Mouse (Mus musculus) liver, embryonic 14.5 days (tissue): Measurements from ENCODE around the gene Gm20547. TPM values are rescaled to one million over a fixed set of nuclear protein-coding genes. Genes with fewer than 3 reads are reported as not detected.
A peak's percentile ranks its signal among the peaks of the same experiment; 100 is the strongest.

ENCODE experiments used
- ATAC-seq: fragments of 200-750 bp; cut with Nextera tagmentation; 2 replicates; pipeline ENCODE4 v1.8.0; 2017; ENCODE audit warnings: moderate number of reproducible peaks, mild to moderate bottlenecking, moderate library complexity; ENCODE audit not compliant: insufficient read depth
- DNase-seq, 3 experiments: peaks; one replicate each; pipeline ENCODE4 v3.0.0-alpha.2; 2012 to 2013; ENCODE audit warnings: low read depth in 3 of 3, low spot score in 3 of 3
- H3K27ac ChIP-seq: fragments of 300-500 bp; sonication (generic); 2 replicates; pipeline ENCODE4 v1.5.1; 2014; ENCODE audit warnings: moderate library complexity, mild to moderate bottlenecking, control low read depth, inconsistent platforms
- H3K27me3 ChIP-seq: fragments of 300-500 bp; sonication (generic); 2 replicates; pipeline ENCODE4 v1.6.1; 2014; ENCODE audit warnings: mild to moderate bottlenecking, low read length, moderate library complexity; ENCODE audit not compliant: control insufficient read depth, insufficient read depth
- H3K36me3 ChIP-seq: fragments of 300-500 bp; sonication (generic); replicated peaks from 2 replicates; pipeline ENCODE4 v1.6.1; 2014; ENCODE audit warnings: low read depth; ENCODE audit not compliant: control insufficient read depth, insufficient read depth
- H3K4me1 ChIP-seq, 2 experiments: fragments of 200-500 bp in 1 of 2; fragments of 300-500 bp in 1 of 2; sonication (generic) in 1 of 2; replicated peaks; 2 replicates each; pipeline ENCODE4 v1.6.1; 2012 to 2014; ENCODE audit warnings: antibody characterized with exemption in 1 of 2, inconsistent platforms in 1 of 2, low read length in 1 of 2; ENCODE audit not compliant: control insufficient read depth in 2 of 2, insufficient read depth in 2 of 2
- H3K4me2 ChIP-seq: fragments of 300-500 bp; sonication (generic); 2 replicates; pipeline ENCODE4 v1.6.1; 2014; ENCODE audit warnings: low read depth, mild to moderate bottlenecking, control low read depth, moderate library complexity
- H3K4me3 ChIP-seq, 2 experiments: fragments of 200-500 bp in 1 of 2; fragments of 300-500 bp in 1 of 2; sonication (generic) in 1 of 2; 2 replicates each; pipeline ENCODE4 v1.5.1; 2012 to 2014; ENCODE audit warnings: low read depth in 2 of 2, low read length in 2 of 2, mild to moderate bottlenecking in 2 of 2, control low read depth in 1 of 2, inconsistent platforms in 1 of 2, moderate library complexity in 1 of 2; ENCODE audit not compliant: insufficient read depth in 1 of 2
- H3K9ac ChIP-seq: fragments of 300-500 bp; sonication (generic); replicated peaks from 2 replicates; pipeline ENCODE4 v1.6.1; 2014; ENCODE audit warnings: mild to moderate bottlenecking, control low read depth, moderate library complexity
- H3K9me3 ChIP-seq: fragments of 300-500 bp; sonication (generic); 2 replicates; pipeline ENCODE4 v1.6.1; 2016; ENCODE audit warnings: low read length, mixed read lengths; ENCODE audit not compliant: control insufficient read depth
- CTCF ChIP-seq: IDR thresholded peaks from 2 replicates; pipeline ENCODE4 v1.5.1; 2016; ENCODE audit warnings: antibody characterized with exemption, low read depth, control low read depth
- EP300 ChIP-seq: IDR thresholded peaks from 2 replicates; pipeline ENCODE4 v1.6.1; 2016; ENCODE audit warnings: antibody characterized with exemption, low read depth
- WGBS: fragments of 180-500 bp; shearing (Covaris S2); extraction: QIAGEN DNeasy Blood & Tissue Kit; methylation state at CpG from one replicate; pipeline ENCODE4 v1.1.7; 2014; ENCODE audit not compliant: insufficient replicate concordance; 5-methylcytosine and 5-hydroxymethylcytosine counted together
- polyA plus RNA-seq, 2 experiments: library from polyadenylated mRNA; depleted of rRNA in 1 of 2; stranded (reverse) in 1 of 2; unstranded in 1 of 2; fragments of >200 nt; fragmentation: Nextera tagmentation in 1 of 2; extraction: Ambion mirVana in 1 of 2; gene quantifications; 2 replicates each; pipeline versions ENCODE4 v1.2.1 to v1.2.3; 2012 to 2014

Gm20547 gene
- polyA plus RNA-seq (2012; rRNA removed) (0.02 TPM in 2 replicates), polyA plus RNA-seq (2014; fragmentation: Nextera tagmentation; extraction: Ambion mirVana) (not detected in 2 replicates)

DNA sequence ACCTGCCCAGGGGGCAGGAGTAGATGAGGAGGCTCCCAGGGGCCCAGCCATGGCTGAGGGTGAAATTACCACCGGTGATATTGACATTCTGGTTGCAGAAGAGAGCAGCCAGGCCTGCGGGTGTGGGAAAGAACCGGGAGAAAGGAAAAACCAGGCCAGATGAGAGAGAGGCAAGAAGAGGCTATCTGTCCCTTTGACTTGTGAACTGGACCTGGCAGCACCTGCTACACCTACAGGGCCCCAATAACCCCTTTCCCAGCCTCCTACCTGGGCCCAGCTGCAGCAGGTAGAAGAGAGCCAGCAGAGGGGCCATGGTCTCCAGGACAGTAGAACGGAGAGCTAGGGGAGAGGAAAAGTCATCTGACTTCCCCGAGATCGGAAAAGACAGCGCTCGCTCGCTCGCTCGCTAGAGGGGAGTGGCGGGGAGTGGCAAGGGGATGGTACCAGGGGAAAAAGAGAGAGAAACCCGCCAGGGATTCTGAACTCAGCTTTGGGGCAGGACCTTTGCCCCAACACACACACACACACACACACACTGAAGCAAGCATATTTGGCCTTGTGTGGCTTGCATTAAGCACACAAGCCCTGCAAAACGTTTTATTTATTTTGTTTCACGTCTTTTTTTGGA is at the start of gene Gm20547:
Gm20547 (minus strand) TSS at position 360 of the 628 bp plus-strand sequence.
- WGBS, result 14% methylated on average over 15 of the region's 15 CpGs
- no peak within 1 kb of the TSS for H3K27ac ChIP-seq

DNA sequence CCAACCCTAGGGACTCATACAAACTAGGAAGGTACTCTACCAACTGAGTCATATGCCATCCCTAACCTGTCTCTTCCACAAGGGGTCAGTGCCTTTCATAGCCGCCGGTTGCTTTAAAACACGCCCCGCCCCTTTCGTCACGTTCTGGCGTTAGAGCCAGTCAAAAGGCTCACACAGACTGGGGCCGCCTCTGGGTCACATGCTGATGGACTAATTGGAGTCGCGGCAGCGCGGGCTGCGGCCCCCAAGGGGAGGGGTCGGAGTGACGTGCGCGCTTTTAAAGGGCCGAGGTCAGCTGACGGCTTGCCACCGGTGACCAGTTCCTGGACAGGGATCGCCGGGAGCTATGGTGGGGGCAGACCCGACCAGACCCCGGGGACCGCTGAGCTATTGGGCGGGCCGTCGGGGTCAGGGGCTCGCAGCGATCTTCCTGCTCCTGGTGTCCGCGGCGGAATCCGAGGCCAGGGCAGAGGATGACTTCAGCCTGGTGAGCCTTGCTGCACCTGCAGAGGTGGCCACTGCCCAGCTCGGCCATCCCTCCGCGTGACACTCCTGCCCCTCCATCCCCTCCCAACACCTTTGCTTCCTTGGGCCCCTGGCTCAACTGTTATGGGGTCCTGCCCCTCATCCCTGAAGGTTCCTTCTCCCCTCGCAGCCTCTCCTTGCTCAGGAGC is 49.4 kb upstream of the Gm20547 start, which contains the start of gene Neu1:
Neu1 (plus strand) TSS at position 193 of the 674 bp plus-strand sequence.
- Histone ChIP-seq H3K9ac (peak within 1 kb of the TSS; percentile 58), H3K36me3 (no peaks in the 10 kb centered on the region), H3K4me2 (peak within 1 kb of the TSS; percentile 89), H3K27ac (no peak within 1 kb of the TSS), H3K9me3 (no peaks in the 10 kb centered on the region), H3K4me3 (peak within 1 kb of the TSS; percentile 61 to 62), H3K27me3 (no peaks in the 10 kb centered on the region), H3K4me1 (peaks cover 2 to 5% of the 10 kb centered on the region in 2 experiments; a peak in 3 of 4 replicates)
- TF ChIP-seq CTCF, result peak; percentile 86
- TF ChIP-seq EP300, result no peak
- ATAC-seq (peak; percentile 93), DNase-seq (peak; percentile 93 to 95 (median 93))
- under 1% methylated on average over 38 of the region's 38 CpGs for WGBS

More for the DNA sequence above, at the start of gene Gm20547:
- ATAC-seq (no peak), DNase-seq (no peak)
- H3K9me3 ChIP-seq, result no peaks in the 10 kb centered on the region
- peak within 1 kb of the TSS; percentile 54 for H3K4me2 ChIP-seq
- peak; percentile 16; the same call in 1 of the 2 replicates for TF ChIP-seq CTCF
- no peak for TF ChIP-seq EP300
- no peaks in the 10 kb centered on the region for H3K27me3 ChIP-seq
- peak within 1 kb of the TSS in 1 of 2 experiments; percentile 30; a peak in 2 of 4 replicates for H3K4me3 ChIP-seq
- no peaks in the 10 kb centered on the region for H3K36me3 ChIP-seq
- H3K9ac ChIP-seq, result peak within 1 kb of the TSS; percentile 15
- peaks cover 0 to 22% of the 10 kb centered on the region in 2 experiments; a peak in 2 of 4 replicates for H3K4me1 ChIP-seq

DNA sequence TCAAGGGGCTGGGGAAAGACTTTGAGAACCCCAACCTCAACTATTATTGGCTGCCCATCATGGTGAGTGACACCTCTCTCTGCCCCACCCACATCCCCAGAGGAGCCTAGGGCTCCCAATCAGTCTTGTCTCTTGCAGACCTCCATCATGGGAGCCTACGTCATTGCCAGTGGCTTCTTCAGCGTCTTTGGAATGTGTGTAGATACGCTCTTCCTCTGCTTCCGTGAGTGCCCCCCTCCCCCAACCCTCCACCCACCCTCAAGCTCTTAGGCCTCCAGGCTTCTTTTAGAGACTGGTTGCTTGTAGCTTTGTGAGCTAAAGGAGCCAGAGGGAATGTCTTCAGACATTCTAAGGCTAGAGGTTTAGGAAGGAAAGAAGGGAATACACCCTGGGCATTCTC is 47.0 kb upstream of the Gm20547 start:
- Histone ChIP-seq H3K27me3 (no peaks in the 10 kb centered on the region), H3K4me1 (peaks cover 2 to 5% of the 10 kb centered on the region in 2 experiments; a peak in 3 of 4 replicates), H3K9ac (no peak overlapping the region), H3K4me3 (no peak overlapping the region), H3K9me3 (no peaks in the 10 kb centered on the region), H3K4me2 (no peak overlapping the region), H3K36me3 (no peaks in the 10 kb centered on the region), H3K27ac (no peak overlapping the region)
- 58% methylated on average over 4 of the region's 4 CpGs for WGBS
- DNase-seq, result no peak
- TF ChIP-seq CTCF, result no peak
- no peak for ATAC-seq

DNA sequence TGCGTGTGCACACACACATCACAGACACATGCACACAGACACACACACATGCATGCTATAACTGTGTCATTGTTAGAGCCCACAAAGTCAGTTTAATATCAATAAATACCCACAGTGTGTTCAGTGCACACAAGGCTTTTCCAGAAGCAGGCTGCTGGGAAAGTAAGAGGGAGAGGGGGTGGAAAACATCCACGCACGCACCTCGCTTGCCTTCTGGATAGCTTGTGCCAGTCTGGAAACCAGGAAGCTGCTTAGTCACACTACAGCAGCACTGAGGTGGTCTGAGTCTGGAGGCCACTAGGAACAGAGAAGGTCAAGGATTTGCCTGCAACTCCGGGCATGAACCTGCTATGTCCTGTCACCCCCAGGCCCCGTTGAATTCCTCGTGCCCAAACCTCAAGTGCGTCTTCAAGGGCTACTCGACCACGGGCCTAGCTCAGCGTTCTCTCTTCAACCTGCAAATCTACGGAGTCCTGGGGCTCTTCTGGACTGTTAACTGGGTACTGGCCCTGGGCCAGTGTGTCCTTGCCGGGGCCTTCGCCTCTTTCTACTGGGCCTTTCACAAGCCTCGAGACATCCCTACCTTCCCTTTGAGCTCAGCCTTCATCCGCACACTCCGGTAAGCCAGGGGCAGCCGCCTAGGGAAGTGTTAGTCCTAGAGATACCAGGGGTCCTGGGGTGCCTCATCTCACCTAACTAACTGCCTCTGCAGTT is 45.6 kb upstream of the Gm20547 start:
- Histone ChIP-seq H3K9me3 (no peaks in the 10 kb centered on the region), H3K27ac (no peak overlapping the region), H3K9ac (no peak overlapping the region), H3K4me3 (no peak overlapping the region), H3K36me3 (no peaks in the 10 kb centered on the region), H3K4me2 (no peak overlapping the region), H3K4me1 (peaks cover under 1 to 7% of the 10 kb centered on the region in 2 experiments; a peak in 3 of 4 replicates), H3K27me3 (no peaks in the 10 kb centered on the region)
- WGBS, result 75% methylated on average over 18 of the region's 18 CpGs
- TF ChIP-seq EP300, result no peak
- TF ChIP-seq CTCF, result no peak
- ATAC-seq (no peak), DNase-seq (no peak)
